Mouse (Mus musculus): ENCODE data around the gene Cdkn2d. TPM values are rescaled to one million over a fixed set of nuclear protein-coding genes. Genes with fewer than 3 reads are reported as not detected.

Cdkn2d gene
- polyA plus RNA-seq, 1 experiment from 2014 or later, result 48.1 TPM

- Histone ChIP-seq H3K9ac (peak within 1 kb of the TSS; percentile 97), H3K4me2 (peak within 1 kb of the TSS; percentile 80), H3K36me3 (ENCODE audit: insufficient read depth) (peaks cover 30% of the 10 kb centered on the region), H3K27ac (ENCODE audit: low read depth) (peak within 1 kb of the TSS; percentile 93), H3K4me1 (ENCODE audit: insufficient read depth) (peaks cover 10% of the 10 kb centered on the region), H3K4me3 (ENCODE audit: low read depth, low read length) (peak within 1 kb of the TSS; percentile 98), H3K9me3 (ENCODE audit: low read depth, low read length) (no peaks in the 10 kb centered on the region), H3K27me3 (ENCODE audit: insufficient read depth, low read length) (peaks cover 22% of the 10 kb centered on the region)
- WGBS, result under 1% methylated on average over 83 of the region's 90 CpGs
- no peak for TF ChIP-seq CTCF (IDR thresholded peaks at IDR 0.05; ENCODE audit: low read depth)
- ATAC-seq (ENCODE audit: insufficient read depth) (peak; percentile 90), DNase-seq (peak; percentile 89)
Observed at GRCm38 (mm10) chr9:21238733-21239464, 52.3 kb downstream of the Cdkn2d start, which contains the start of gene Keap1. Gene Keap1 (minus strand): TSS chr9:21239361.

Other genes with a start within 250 kb of the Cdkn2d start
- 1.4 TPM in 1 of 2 replicates, not detected in the other for gene Zglp1, start 224.3 kb downstream of the Cdkn2d start, polyA plus RNA-seq (2014; fragmentation: Nextera tagmentation; extraction: Ambion mirVana)
- gene Gm49373, start 218.3 kb downstream of the Cdkn2d start, polyA plus RNA-seq (2014; fragmentation: Nextera tagmentation; extraction: Ambion mirVana), result 0.22 and 0.78 TPM in 2 replicates
- gene Fdx1l, start 217.8 kb downstream of the Cdkn2d start, polyA plus RNA-seq (2014; fragmentation: Nextera tagmentation; extraction: Ambion mirVana), result 59.4 and 66.1 TPM in 2 replicates
- gene Gm38431, start 199.4 kb downstream of the Cdkn2d start, polyA plus RNA-seq (2014; fragmentation: Nextera tagmentation; extraction: Ambion mirVana), result 2.3 and 3.0 TPM in 2 replicates
- gene Raver1, start 199.4 kb downstream of the Cdkn2d start, polyA plus RNA-seq (2014; fragmentation: Nextera tagmentation; extraction: Ambion mirVana), result 106 and 113 TPM in 2 replicates
- gene Tyk2, start 160.2 kb downstream of the Cdkn2d start, polyA plus RNA-seq (2014; fragmentation: Nextera tagmentation; extraction: Ambion mirVana), result 9.5 and 12.5 TPM in 2 replicates
- gene Cdc37, start 141.4 kb downstream of the Cdkn2d start, polyA plus RNA-seq (2014; fragmentation: Nextera tagmentation; extraction: Ambion mirVana), result 352 and 353 TPM in 2 replicates
- gene Pde4a, start 125.7 kb downstream of the Cdkn2d start, polyA plus RNA-seq (2014; fragmentation: Nextera tagmentation; extraction: Ambion mirVana), result 8.4 and 9.4 TPM in 2 replicates
- 42.8 and 44.6 TPM in 2 replicates for gene Keap1, start 52.0 kb downstream of the Cdkn2d start, polyA plus RNA-seq (2014; fragmentation: Nextera tagmentation; extraction: Ambion mirVana)
- gene S1pr5, start 43.0 kb downstream of the Cdkn2d start, polyA plus RNA-seq (2014; fragmentation: Nextera tagmentation; extraction: Ambion mirVana), result not detected in 2 replicates
- gene Atg4d, start 26.1 kb downstream of the Cdkn2d start, polyA plus RNA-seq (2014; fragmentation: Nextera tagmentation; extraction: Ambion mirVana), result 33.7 and 34.7 TPM in 2 replicates
- gene Kri1, start 3.4 kb downstream of the Cdkn2d start, polyA plus RNA-seq (2014; fragmentation: Nextera tagmentation; extraction: Ambion mirVana), result 12.2 and 14.3 TPM in 2 replicates
- 45.7 and 45.8 TPM in 2 replicates for gene Ap1m2, start 20.9 kb upstream of the Cdkn2d start, polyA plus RNA-seq (2014; fragmentation: Nextera tagmentation; extraction: Ambion mirVana)
- gene Slc44a2, start 29.3 kb upstream of the Cdkn2d start, polyA plus RNA-seq (2014; fragmentation: Nextera tagmentation; extraction: Ambion mirVana), result 122 TPM in 2 replicates
- 217 and 223 TPM in 2 replicates for gene Ilf3, start 76.5 kb upstream of the Cdkn2d start, polyA plus RNA-seq (2014; fragmentation: Nextera tagmentation; extraction: Ambion mirVana)
- gene Qtrt1, start 120.4 kb upstream of the Cdkn2d start, polyA plus RNA-seq (2014; fragmentation: Nextera tagmentation; extraction: Ambion mirVana), result 49.0 and 55.1 TPM in 2 replicates
- gene Dnm2, start 133.5 kb upstream of the Cdkn2d start, polyA plus RNA-seq (2014; fragmentation: Nextera tagmentation; extraction: Ambion mirVana), result 67.9 and 71.8 TPM in 2 replicates
- 106 and 108 TPM in 2 replicates for gene Tmed1, start 218.8 kb upstream of the Cdkn2d start, polyA plus RNA-seq (2014; fragmentation: Nextera tagmentation; extraction: Ambion mirVana)
- gene AB124611, start 234.8 kb upstream of the Cdkn2d start, polyA plus RNA-seq (2014; fragmentation: Nextera tagmentation; extraction: Ambion mirVana), result 3.0 and 3.8 TPM in 2 replicates